Comparison of ENCODE assay signal across 12 mouse cellular contexts in genomic region chr5:137647827-137648601, GRCm38 (mm10). TPM values are rescaled to one million over a fixed set of nuclear protein-coding genes. Genes with fewer than 3 reads are reported as not detected.
DNase-seq lines count a peak whose midpoint lies in the region; ATAC-seq lines count a peak whose summit lies in the region.
"Had no signal": no experiment of that assay in that cellular context is flagged by ENCODE, and none has a peak within 500 bp of the region (broad histone marks: within the 10 kb centered on the region; RNA-seq: fewer than 3 reads in every experiment).

No protein-coding gene starts in this region.

- H3K36me3 ChIP-seq in hindbrain, embryonic 15.5 days = peaks cover 7% of the 10 kb centered on the region; the same call in 1 of the 2 replicates
- H3K36me3 ChIP-seq in hindbrain, embryonic 10.5 days = peaks cover 20% of the 10 kb centered on the region
- peaks cover 13% of the 10 kb centered on the region; the same call in 1 of the 2 replicates for H3K36me3 ChIP-seq in embryonic facial prominence, embryonic 13.5 days

- H3K27ac ChIP-seq in hindbrain, embryonic 15.5 days (replicated peaks) = peak overlapping the region; percentile 34; the same call in 1 of the 2 replicates
- no peak overlapping the region for H3K27ac ChIP-seq in hindbrain, embryonic 10.5 days
- H3K27ac ChIP-seq in embryonic facial prominence, embryonic 13.5 days = no peak overlapping the region
- H3K27ac ChIP-seq: heart, embryonic 13.5 days had no signal

- no peak overlapping the region for H3K4me3 ChIP-seq in hindbrain, embryonic 15.5 days
- no peak overlapping the region for H3K4me3 ChIP-seq in hindbrain, embryonic 10.5 days
- no peak overlapping the region for H3K4me3 ChIP-seq in embryonic facial prominence, embryonic 13.5 days
- H3K4me3 ChIP-seq: heart, embryonic 13.5 days had no signal

- H3K9me3 ChIP-seq in hindbrain, embryonic 15.5 days = no peaks in the 10 kb centered on the region
- no peaks in the 10 kb centered on the region for H3K9me3 ChIP-seq in hindbrain, embryonic 10.5 days
- no peaks in the 10 kb centered on the region for H3K9me3 ChIP-seq in embryonic facial prominence, embryonic 13.5 days
- H3K9me3 ChIP-seq: heart, embryonic 13.5 days had no signal

- no peak for DNase-seq in hindbrain, embryonic 10.5 days (ENCODE audit: low spot score)
- DNase-seq in CD4-positive, CD25-positive, alpha-beta regulatory T cell, adult 2 months (ENCODE audit: low read depth, low spot score) = peak; percentile 76
- DNase-seq in right cerebral cortex, adult 2 months (ENCODE audit: low spot score in 2 of 2) = no peak
- no peak for DNase-seq in heart, postnatal 14 days
- no peak for DNase-seq in cerebellum, postnatal 4 days (ENCODE audit: low spot score in 2 of 2)
- DNase-seq: adrenal gland, adult 8-10 months; cerebellum, postnatal 10 days; right cerebral cortex, adult 18-20 months had no signal

- intact Hi-C loops in heart, postnatal 14 days (cut with DNase I) = no loop called here

- H3K9ac ChIP-seq in hindbrain, embryonic 15.5 days = no peak overlapping the region
- H3K9ac ChIP-seq in embryonic facial prominence, embryonic 13.5 days = 0 out of 2 replicates have a peak overlapping the region, but pooled peaks have one; percentile 27
- H3K9ac ChIP-seq: heart, embryonic 13.5 days had no signal

- peaks cover 22% of the 10 kb centered on the region for H3K4me1 ChIP-seq in hindbrain, embryonic 15.5 days (replicated peaks)
- peaks cover 64% of the 10 kb centered on the region for H3K4me1 ChIP-seq in hindbrain, embryonic 10.5 days (replicated peaks)
- H3K4me1 ChIP-seq in embryonic facial prominence, embryonic 13.5 days = peaks cover 47% of the 10 kb centered on the region

- ATAC-seq in hindbrain, embryonic 15.5 days (ENCODE audit: low FRiP score, low read depth) = peak; percentile 71; the same call in 1 of the 2 replicates
- ATAC-seq in embryonic facial prominence, embryonic 13.5 days (ENCODE audit: insufficient number of reproducible peaks, insufficient read depth, low FRiP score, low TSS enrichment, low read depth) = no peak
- ATAC-seq in megakaryocyte progenitor cell, adult 5-6 weeks (replicated peaks; ENCODE audit: poor library complexity) = peak; percentile 27; the same call in 1 of the 2 replicates

- H3K27me3 ChIP-seq in hindbrain, embryonic 15.5 days = peaks cover 35% of the 10 kb centered on the region
- H3K27me3 ChIP-seq in hindbrain, embryonic 10.5 days (ENCODE audit: insufficient read depth, poor library complexity, severe bottlenecking) = peaks cover 47% of the 10 kb centered on the region
- H3K27me3 ChIP-seq in embryonic facial prominence, embryonic 13.5 days = peaks cover 34% of the 10 kb centered on the region

- H3K4me2 ChIP-seq in hindbrain, embryonic 15.5 days = no peak overlapping the region
- no peak overlapping the region for H3K4me2 ChIP-seq in embryonic facial prominence, embryonic 13.5 days
- H3K4me2 ChIP-seq: heart, embryonic 13.5 days had no signal

- WGBS in hindbrain, embryonic 15.5 days = 75% methylated on average over 9 of the region's 9 CpGs
- WGBS in hindbrain, embryonic 10.5 days = 78% methylated on average over 9 of the region's 9 CpGs
- 37% methylated on average over 9 of the region's 9 CpGs for WGBS in embryonic facial prominence, embryonic 13.5 days

RNA-seq across cellular contexts. Expression of gene Irs3, which starts 2.5 kb away (rescaled TPM):
- 0.09 and 0.12 TPM in 2 replicates for polyA plus RNA-seq in hindbrain, embryonic 15.5 days (2015; fragmentation: Nextera tagmentation; extraction: Ambion mirVana)
- polyA plus RNA-seq in hindbrain, embryonic 10.5 days (2016; fragmentation: Nextera tagmentation; extraction: Ambion mirVana) = 0.42 and 0.67 TPM in 2 replicates
- polyA plus RNA-seq in embryonic facial prominence, embryonic 13.5 days (2015; fragmentation: Nextera tagmentation; extraction: Ambion mirVana) = 0.26 and 0.32 TPM in 2 replicates
- total RNA-seq in megakaryocyte progenitor cell, adult 5-6 weeks (2015) = not detected in 2 replicates
- total RNA-seq in megakaryocyte progenitor cell, adult 5-6 weeks (2017) = not detected in 2 replicates
- under 1 TPM; 0.15 to 0.57 TPM for total RNA-seq in heart, postnatal 14 days (2021)
- polyA plus RNA-seq: heart, embryonic 13.5 days had no signal

RNA-seq across cellular contexts. Expression of gene Sap25, which starts 6.9 kb away (rescaled TPM):
- polyA plus RNA-seq in hindbrain, embryonic 15.5 days (2015; fragmentation: Nextera tagmentation; extraction: Ambion mirVana) = 5.5 and 6.1 TPM in 2 replicates
- polyA plus RNA-seq in hindbrain, embryonic 10.5 days (2016; fragmentation: Nextera tagmentation; extraction: Ambion mirVana) = 7.1 and 7.8 TPM in 2 replicates
- 7.0 and 8.6 TPM in 2 replicates for polyA plus RNA-seq in embryonic facial prominence, embryonic 13.5 days (2015; fragmentation: Nextera tagmentation; extraction: Ambion mirVana)
- 24.9 and 29.5 TPM in 2 replicates for total RNA-seq in megakaryocyte progenitor cell, adult 5-6 weeks (2015)
- 14.2 and 18.0 TPM in 2 replicates for total RNA-seq in megakaryocyte progenitor cell, adult 5-6 weeks (2017)
- total RNA-seq in heart, postnatal 14 days (2021) = 1 to 10 TPM; 4.2 to 4.4 TPM

RNA-seq across cellular contexts. Expression of gene Gm20605, which starts 19.0 kb away (rescaled TPM):
- polyA plus RNA-seq in hindbrain, embryonic 15.5 days (2015; fragmentation: Nextera tagmentation; extraction: Ambion mirVana) = 7.4 and 9.2 TPM in 2 replicates
- polyA plus RNA-seq in hindbrain, embryonic 10.5 days (2016; fragmentation: Nextera tagmentation; extraction: Ambion mirVana) = 14.1 and 14.9 TPM in 2 replicates
- polyA plus RNA-seq in embryonic facial prominence, embryonic 13.5 days (2015; fragmentation: Nextera tagmentation; extraction: Ambion mirVana) = 7.9 and 8.2 TPM in 2 replicates
- 5.5 and 8.3 TPM in 2 replicates for total RNA-seq in megakaryocyte progenitor cell, adult 5-6 weeks (2015)
- total RNA-seq in megakaryocyte progenitor cell, adult 5-6 weeks (2017) = 4.3 and 8.0 TPM in 2 replicates
- 1 to 10 TPM; 6.6 to 8.5 TPM for total RNA-seq in heart, postnatal 14 days (2021)

RNA-seq across cellular contexts. Expression of gene Lrch4, which starts 19.1 kb away (rescaled TPM):
- 17.2 and 18.2 TPM in 2 replicates for polyA plus RNA-seq in hindbrain, embryonic 15.5 days (2015; fragmentation: Nextera tagmentation; extraction: Ambion mirVana)
- 35.3 and 39.7 TPM in 2 replicates for polyA plus RNA-seq in hindbrain, embryonic 10.5 days (2016; fragmentation: Nextera tagmentation; extraction: Ambion mirVana)
- polyA plus RNA-seq in embryonic facial prominence, embryonic 13.5 days (2015; fragmentation: Nextera tagmentation; extraction: Ambion mirVana) = 31.5 and 33.9 TPM in 2 replicates
- 37.8 and 38.0 TPM in 2 replicates for total RNA-seq in megakaryocyte progenitor cell, adult 5-6 weeks (2015)
- 27.3 and 29.5 TPM in 2 replicates for total RNA-seq in megakaryocyte progenitor cell, adult 5-6 weeks (2017)
- 10 to 100 TPM; 22.6 to 23.0 TPM for total RNA-seq in heart, postnatal 14 days (2021)

RNA-seq across cellular contexts. Expression of gene Fbxo24, which starts 19.2 kb away (rescaled TPM):
- 0.12 and 0.31 TPM in 2 replicates for polyA plus RNA-seq in hindbrain, embryonic 15.5 days (2015; fragmentation: Nextera tagmentation; extraction: Ambion mirVana)
- polyA plus RNA-seq in hindbrain, embryonic 10.5 days (2016; fragmentation: Nextera tagmentation; extraction: Ambion mirVana) = 0.30 TPM in 2 replicates
- 0.13 TPM in 1 of 2 replicates, not detected in the other for polyA plus RNA-seq in embryonic facial prominence, embryonic 13.5 days (2015; fragmentation: Nextera tagmentation; extraction: Ambion mirVana)
- total RNA-seq in megakaryocyte progenitor cell, adult 5-6 weeks (2015) = not detected in 2 replicates
- 0.21 TPM in 1 of 2 replicates, not detected in the other for total RNA-seq in megakaryocyte progenitor cell, adult 5-6 weeks (2017)
- under 1 TPM; 0.27 to 0.43 TPM for total RNA-seq in heart, postnatal 14 days (2021)
